Mouse (Mus musculus): ENCODE data around the gene Hfe2.
"Not testable (repeated sequence)": the region's sequence is repeated elsewhere in the genome, so short reads cannot be mapped to it uniquely, and the experiment has no call there.

Gene Hfe2

DNA sequence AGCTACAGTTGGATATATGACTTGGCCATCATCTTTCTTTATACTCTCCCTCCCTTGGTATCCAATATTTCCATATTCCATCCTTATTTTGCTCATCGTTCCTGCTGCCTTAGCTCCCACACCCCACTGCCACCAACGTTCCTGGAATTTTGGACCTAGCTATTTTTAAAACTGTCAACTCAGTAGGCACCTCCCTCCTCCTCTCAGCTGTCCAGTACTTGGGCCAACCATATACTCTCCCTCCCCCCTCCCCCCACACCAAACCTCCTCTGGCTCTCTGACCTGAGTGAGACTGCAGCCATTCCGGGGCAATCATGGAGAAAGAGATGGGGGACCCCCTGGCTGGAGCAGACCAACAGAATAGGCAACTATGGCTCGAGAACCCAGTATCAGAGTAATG, at the start of gene Hfe2:
TSS of gene Hfe2 (plus strand) at position 259 of the 400 bp plus-strand sequence.
- DNase-seq (ENCODE audit: low read depth, low spot score), result no peak

DNA sequence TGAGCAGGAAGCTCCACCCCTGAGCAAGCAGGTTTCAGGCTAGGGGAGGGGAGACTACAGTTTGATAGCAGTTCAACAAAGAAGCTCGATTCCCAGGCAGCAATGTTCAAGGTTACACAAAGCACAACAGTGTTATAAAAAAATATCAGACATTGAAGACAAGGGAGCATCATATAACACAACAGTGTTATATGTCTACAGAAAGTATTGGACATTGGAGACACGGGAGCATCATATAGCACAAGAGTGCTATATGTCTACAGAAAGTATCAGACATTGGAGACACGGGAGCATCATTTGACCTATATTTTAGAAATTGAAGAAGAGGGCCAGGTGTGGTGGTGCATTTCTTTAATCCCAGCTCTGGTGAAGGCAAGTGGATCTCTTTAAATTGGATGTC, 47.9 kb upstream of the Hfe2 start:
- DNase-seq (ENCODE audit: low read depth, low spot score), result no peak

DNA sequence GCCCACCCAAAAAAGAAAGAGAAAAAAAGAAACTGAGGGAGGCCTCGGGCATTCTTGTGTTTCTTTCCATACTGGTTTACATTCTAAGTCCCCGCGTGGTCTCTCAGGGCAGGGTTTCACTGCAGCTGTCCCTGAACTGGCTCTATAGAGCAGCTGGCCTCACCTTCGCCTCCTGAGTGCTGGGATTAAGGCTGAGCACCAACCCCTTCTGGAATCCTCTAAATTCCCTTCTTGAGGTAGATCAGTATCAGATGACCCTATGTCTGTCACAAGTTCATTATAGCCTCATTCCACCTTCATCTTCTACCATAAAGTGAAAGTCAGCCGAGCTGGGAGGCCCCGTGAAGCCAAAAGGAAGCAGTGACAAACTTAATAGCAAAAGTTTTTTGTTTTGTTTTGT, 47.4 kb upstream of the Hfe2 start:
- DNase-seq (ENCODE audit: low read depth, low spot score), result no peak

DNA sequence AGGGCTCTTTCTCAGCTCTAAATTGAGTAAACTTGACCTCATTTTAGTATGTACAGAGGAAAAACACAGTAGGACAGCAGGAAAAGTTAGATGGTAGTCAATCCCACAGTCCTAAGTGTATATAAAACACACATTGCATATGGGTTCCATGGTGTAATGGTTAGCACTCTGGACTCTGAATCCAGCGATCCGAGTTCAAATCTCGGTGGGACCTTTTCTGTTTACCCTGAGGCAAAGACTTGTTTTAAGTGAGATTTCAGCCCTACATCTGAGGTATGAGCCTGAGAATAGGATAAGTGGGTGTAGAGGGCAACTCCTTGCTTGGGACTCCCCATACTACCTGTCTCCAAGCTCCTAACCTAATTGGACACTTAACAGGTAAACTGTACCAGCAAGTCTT, 45.7 kb upstream of the Hfe2 start:
- DNase-seq (ENCODE audit: low read depth, low spot score), result peak; percentile 59

DNA sequence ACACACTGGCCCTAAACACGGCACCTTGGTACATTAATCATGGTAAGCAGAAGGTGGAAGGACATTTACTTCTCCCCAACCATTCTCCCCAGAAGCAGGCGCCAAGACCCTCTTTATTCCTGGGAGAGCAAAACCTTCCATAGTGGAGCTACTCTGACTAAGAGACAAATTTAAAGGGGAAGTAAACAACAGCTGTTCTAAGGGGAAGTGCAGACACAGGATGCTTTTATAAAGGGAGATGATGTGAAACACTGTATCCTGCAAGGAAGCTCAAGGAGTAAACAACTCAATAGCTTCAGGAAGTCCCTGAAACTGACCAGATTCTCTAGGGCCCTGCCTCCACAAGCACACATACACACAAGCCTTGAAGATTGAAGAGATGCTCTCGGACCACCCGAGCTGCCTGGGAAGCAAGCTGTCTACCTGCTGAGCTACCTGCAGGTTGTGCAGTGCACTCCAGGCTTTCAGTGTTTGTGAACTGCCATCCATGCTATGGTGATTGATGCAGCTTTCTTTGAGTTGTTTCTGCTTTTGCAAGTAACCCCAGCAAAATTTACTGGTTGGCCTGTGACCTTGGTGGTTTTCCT, 44.2 kb upstream of the Hfe2 start:
- DNase-seq (ENCODE audit: low read depth, low spot score), result no peak

DNA sequence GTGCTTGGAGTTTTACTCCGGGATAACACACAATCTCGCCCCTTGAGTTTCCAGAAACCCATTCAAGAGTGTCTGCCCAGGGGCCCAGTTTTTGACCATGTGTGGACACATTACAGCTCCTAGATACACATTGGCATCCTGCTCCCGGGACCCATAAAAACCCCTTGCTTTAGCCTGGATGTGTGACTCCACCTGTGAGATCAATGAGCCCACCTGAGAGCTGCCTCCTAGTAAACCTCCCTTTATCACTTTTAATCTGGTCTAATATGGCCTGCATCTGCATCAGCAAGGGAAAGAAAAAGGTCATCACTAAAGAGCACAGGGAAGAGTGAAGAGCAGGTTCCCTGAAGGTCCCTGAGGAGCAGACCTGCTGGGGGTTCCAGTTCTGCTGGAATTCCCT, 43.1 kb upstream of the Hfe2 start:
- no peak for DNase-seq (ENCODE audit: low read depth, low spot score)

DNA sequence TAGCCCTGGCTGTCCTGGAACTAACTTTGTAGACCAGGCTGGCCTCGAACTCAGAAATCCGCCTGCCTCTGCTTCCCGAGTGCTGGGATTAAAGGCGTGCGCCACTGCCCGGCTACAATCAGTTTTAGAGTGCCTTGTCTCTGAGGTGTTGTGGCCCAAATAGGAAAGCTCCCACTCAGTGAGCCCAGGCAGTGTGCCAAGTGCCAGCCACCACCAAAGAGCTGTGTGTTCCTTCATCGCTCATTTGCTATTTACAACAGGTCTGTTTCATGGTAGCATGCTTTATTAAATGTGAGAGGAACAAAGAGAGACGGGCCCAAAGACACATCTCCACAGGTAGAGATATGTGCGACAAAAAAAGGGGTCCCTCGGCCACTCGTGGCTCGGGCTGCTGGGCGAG, 42.5 kb upstream of the Hfe2 start:
- no peak for DNase-seq (ENCODE audit: low read depth, low spot score)

DNA sequence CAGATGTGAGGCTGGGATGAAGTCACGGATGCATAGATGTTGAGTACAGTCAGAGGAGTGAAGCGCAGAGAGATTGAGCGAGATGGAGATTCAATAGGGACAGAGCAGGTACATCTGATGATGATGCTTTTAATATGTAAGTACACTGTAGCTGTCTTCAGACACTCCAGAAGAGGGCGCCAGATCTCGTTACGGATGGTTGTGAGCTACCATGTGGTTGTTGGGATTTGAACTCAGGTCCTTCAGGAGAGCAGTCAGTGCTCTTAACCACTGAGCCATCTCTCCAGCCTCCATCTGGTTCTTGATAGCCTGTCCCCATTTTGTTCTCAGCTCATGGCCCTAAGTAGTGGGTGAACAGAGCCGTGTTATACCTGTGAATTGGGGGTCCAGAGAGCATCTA, 41.9 kb upstream of the Hfe2 start:
- not testable (repeated sequence) for DNase-seq (ENCODE audit: low read depth, low spot score)

DNA sequence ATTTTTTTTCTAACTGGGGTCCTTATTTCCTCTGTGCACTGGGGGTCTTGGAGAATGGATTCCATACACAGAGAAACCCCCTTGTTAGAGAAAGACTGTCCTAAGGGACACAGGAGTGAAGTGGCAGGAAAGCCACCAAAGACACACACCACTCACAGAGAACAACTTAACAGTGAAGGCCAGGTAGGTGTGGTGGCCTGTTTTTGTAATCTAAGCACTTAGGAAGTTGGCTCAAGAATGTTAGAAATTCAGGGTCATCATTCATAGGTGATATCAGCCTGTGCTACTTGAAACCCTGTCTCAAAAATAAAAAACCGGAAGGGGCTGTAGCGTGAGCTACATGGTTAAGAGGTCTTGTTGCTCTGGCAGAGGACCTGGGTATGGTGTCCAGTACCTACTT, 41.0 kb upstream of the Hfe2 start:
- no peak for DNase-seq (ENCODE audit: low read depth, low spot score)

DNA sequence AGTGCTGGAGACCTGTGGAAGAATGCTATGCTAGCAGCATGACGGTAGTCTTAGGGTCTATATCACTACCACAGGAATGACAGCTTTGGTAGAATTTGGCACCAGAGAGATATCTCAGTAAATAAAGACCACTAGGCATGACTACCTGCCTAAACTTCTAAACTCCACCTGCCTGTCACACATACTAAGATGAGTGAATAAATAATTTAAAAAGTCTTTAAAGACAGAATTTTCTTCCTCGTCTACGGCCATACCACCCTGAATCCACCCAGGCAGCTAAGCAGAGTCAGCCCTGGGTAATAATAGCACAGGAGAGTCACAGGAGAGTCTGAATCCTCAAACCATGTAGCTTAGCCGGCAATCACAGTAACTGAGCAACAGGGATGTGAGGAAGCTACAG, 40.1 kb upstream of the Hfe2 start:
- DNase-seq (ENCODE audit: low read depth, low spot score), result no peak

DNA sequence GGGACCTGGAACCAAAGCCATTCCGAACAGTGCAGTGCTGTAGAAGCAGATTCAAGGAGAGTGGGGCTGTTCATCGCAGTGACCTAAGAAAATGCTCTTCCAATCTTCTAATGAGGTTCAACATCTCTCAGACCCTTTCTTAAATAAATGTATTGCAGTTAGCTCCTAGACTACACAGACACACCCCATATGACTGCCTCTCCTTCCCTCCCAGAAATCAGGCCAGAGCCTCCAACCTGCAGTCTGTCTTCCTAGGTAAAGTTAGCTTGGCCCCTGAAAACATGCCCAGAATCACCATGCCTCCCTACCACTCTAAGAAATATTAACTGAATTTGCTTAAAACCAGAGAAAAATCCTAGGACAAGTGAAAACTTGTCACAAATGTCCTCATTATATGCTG, 39.6 kb upstream of the Hfe2 start:
- peak; percentile 49 for DNase-seq (ENCODE audit: low read depth, low spot score)

DNA sequence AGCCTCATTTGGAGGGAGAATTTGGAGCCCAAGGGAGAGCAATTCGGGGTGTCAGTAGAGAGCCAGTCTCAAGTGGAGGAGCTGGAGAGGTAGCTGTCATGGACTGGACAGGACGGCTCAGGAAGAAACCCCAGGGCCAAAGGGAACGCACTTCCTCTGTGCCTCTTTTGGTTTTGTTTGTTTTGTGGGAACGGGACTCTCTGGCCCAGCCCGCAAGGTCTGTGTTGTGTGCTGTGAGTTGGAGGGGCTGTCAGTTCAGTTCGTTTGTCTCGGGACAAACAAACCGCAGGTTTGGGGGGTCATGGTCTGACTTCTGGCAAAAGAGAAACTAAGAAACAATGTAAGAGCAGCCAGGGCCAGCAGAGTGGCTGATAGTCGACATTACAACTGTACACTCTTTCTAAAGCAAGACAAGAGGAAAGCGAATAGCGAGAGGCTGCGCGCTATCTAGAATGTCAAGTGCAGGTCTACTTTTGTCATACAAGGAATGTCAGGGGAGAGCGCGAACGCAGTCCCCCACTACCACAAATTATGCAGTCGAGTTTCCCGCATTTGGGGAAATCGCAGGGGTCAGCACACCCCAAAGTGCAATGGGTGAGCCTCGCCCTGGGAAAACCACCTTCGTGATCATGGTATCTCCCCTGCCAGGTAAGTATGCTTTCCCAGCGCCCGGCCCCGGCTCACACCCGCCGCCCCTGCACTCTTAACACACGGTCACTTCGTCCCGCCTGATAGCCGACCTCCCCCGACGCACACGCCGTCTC, 38.7 kb upstream of the Hfe2 start:
- DNase-seq (ENCODE audit: low read depth, low spot score), result not testable (repeated sequence)

DNA sequence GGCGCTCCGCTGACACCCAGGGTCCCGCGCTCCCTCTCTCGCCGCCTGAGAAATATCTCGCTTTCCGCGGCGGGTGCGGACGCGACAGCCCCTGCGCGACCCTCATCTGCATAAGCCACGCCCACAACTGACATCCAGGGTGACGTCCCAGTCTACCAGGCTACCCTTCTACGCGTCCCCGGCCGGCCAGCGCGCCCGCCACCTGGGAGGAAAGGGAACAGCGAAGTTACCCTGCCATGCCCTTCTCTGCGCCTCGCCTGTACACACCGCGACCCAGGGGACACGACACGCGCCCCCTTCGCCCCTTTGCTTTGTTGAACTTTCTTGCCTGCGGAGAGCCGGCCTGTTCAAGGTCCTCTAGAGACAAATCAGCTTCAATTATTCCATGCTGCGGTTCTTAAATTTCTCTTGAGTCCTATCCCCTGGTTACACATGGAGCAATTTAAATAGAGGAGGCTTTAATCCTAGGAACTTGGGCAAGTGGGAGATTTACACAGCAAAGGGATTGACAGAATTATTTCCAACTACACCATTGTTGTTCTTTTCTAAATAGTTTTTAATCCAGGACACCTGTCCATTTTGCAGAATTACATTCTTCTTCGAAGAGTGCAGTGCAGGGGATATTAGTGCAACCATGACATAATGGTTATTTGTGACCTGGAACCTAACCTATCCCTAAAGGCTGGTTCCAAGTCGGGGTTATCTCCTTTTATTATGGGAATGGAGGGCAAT, 38.0 kb upstream of the Hfe2 start:
- not testable (repeated sequence) for DNase-seq (ENCODE audit: low read depth, low spot score)

DNA sequence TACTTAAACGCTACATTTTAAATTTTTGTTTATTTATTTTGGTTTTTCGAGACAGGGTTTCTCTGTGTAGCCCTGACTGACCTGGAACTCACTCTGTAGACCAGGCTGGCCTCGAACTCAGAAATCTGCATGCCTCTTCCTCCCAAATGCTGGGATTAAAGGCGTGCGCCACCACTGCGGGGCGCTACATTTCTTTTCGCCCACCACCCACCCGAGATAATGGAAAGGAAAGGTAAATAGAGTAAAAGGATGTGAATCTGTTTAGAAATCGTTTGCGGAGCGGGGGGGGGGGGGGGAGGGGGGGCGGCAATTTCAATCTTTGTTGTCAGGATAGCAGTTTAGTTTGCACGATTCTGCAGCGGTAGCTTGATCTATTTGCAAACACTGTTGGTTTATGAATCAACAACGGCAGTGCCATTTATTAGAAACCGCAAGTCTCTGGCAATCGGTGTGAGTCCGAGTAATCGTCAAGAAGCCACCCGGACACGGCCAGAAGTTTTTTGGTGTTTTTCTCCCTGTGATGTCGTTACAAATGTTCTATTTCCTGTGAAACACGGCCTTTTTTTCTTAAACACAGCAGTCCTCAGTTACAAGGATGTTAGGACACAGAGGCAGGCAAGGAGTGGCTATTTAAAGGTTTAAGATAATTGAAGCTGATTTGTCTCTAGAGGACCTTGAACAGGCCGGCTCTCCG, 37.2 kb upstream of the Hfe2 start:
- peak; percentile 53 for DNase-seq (ENCODE audit: low read depth, low spot score)

DNA sequence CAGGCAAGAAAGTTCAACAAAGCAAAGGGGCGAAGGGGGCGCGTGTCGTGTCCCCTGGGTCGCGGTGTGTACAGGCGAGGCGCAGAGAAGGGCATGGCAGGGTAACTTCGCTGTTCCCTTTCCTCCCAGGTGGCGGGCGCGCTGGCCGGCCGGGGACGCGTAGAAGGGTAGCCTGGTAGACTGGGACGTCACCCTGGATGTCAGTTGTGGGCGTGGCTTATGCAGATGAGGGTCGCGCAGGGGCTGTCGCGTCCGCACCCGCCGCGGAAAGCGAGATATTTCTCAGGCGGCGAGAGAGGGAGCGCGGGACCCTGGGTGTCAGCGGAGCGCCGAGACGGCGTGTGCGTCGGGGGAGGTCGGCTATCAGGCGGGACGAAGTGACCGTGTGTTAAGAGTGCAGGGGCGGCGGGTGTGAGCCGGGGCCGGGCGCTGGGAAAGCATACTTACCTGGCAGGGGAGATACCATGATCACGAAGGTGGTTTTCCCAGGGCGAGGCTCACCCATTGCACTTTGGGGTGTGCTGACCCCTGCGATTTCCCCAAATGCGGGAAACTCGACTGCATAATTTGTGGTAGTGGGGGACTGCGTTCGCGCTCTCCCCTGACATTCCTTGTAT, 36.6 kb upstream of the Hfe2 start:
- not testable (repeated sequence) for DNase-seq (ENCODE audit: low read depth, low spot score)

DNA sequence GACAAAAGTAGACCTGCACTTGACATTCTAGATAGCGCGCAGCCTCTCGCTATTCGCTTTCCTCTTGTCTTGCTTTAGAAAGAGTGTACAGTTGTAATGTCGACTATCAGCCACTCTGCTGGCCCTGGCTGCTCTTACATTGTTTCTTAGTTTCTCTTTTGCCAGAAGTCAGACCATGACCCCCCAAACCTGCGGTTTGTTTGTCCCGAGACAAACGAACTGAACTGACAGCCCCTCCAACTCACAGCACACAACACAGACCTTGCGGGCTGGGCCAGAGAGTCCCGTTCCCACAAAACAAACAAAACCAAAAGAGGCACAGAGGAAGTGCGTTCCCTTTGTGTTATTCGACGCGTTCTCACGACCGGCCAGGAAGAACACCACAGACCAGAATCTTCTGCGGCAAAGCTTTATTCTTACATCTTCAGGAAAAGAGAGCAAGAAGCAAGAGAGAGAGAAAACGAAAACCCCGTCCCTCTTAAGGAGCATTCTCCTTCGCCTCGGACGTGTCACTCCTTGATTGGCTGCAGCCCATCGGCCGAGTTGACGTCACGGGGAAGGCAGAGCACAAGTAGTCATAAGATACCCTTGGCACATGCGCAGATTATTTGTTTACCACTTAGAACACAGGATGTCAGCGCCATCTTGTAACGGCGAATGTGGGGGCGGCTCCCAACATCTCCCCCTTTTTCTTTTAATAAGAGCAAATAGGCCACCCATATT, 35.9 kb upstream of the Hfe2 start:
- not testable (repeated sequence) for DNase-seq (ENCODE audit: low read depth, low spot score)

DNA sequence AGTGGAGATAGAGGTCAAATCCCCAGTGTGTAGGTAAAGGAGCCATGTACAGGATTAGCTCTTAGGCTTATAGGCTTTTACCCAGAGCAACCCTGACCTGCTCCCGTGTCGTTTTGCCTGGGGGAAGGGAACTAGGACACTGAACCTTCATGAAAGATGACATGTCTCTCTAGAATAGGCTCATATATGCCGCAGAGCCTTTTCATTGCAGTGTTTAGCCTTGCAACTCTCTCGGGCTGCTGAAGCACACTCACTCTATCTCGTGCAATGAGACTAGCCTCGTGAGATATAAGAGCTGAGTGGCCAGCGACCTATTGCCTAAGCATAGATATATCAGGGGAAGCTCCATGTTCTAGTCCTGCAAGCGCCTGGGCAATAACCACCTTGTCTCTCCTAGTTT, 35.3 kb upstream of the Hfe2 start:
- not testable (repeated sequence) for DNase-seq (ENCODE audit: low read depth, low spot score)

DNA sequence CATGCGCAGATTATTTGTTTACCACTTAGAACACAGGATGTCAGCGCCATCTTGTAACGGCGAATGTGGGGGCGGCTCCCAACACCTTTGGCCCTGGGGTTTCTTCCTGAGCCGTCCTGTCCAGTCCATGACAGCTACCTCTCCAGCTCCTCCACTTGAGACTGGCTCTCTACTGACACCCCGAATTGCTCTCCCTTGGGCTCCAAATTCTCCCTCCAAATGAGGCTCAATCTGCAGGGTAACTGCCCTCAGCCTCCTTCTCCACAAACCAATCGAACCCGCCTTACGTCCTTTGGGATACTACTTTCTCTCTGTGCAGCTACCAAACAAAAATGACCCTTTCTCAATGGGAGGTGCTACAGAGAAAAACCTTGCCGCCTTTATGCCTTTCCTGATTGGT, 30.5 kb upstream of the Hfe2 start:
- not testable (repeated sequence) for DNase-seq (ENCODE audit: low read depth, low spot score)

DNA sequence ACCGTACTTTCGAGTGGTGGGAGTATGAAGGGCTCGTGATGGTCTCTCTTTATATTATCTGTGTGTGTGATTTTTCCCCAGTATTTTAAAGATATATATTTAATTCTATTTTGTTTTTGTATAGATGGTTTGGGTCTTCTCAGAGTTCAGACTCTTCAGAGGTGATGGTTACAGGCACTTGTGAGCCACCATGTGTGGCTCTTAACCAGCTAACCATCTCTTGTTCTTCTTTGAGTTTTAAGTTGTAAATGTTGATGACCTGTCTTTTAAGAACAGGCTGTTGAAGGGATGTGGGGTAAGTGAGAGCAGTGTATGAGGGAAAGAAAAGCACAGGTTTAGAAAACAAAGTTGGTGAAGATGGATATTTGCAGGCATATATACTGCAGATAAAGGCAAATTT, 30.1 kb upstream of the Hfe2 start:
- DNase-seq (ENCODE audit: low read depth, low spot score), result peak; percentile 27

DNA sequence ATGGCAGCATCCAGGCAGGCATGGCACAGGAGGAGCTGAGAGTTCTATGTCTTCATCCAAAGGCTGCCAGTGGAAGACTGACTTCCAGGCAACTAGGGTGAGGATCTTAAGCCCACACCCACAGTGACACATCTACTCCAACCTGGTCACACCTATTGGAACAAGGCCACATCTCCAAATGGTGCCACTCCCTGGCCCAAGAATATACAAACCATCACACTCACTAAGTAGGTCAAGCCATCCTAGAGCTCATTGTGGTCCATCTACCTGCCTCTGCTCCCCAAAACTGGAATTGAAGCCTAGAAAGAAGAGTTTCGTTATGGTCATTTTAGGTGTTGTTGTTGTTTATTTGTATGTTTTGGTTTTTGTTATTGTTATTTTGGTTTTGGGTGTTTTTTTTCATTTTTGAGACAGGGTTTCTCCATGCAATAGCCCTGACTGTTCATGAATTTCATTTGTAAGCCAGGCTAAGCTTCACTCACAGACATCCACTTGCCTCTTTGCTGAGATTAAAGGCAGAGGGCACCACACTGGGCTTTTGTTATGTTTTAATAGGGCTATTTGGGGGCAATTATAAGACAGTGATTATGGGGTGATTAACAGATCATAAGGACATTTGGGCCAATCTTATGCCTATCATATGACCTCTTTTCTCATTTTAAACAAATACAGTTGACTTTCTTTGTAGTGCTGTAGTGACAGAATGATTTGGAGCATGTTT, 29.3 kb upstream of the Hfe2 start:
- DNase-seq (ENCODE audit: low read depth, low spot score), result peak; percentile 33
